Mouse (Mus musculus): ENCODE data around the gene Lix1l. TPM values are rescaled to one million over a fixed set of nuclear protein-coding genes. Genes with fewer than 3 reads are reported as not detected.

Lix1l gene
- polyA plus RNA-seq, 1 experiment from 2014 or later = 6.9 TPM

DNA sequence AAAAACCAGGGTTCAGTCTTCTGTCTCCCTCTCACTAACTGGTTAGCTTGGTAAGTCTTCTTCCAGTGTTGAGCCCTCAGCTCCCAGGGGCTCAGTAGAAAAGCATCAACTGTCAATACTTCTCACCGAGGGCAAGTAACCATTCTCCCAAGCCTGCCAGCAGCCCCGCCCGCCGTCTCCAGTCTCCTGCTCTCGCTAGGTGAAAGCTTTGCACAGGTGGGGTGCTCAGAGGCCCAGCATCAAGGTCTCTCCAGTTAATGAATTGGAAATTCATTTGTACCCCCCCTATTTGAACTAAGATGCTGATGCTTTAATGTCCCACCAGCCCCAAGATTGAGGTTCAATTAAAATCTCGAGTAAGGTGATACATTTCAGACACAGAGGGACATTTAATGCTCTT, 19.8 kb upstream of the Lix1l start:
- H3K4me3 ChIP-seq (ENCODE audit: low read length) = no peak overlapping the region
- ATAC-seq (ENCODE audit: low FRiP score, low TSS enrichment) = no peak
- 59% methylated on average over 6 of the region's 6 CpGs for WGBS

DNA sequence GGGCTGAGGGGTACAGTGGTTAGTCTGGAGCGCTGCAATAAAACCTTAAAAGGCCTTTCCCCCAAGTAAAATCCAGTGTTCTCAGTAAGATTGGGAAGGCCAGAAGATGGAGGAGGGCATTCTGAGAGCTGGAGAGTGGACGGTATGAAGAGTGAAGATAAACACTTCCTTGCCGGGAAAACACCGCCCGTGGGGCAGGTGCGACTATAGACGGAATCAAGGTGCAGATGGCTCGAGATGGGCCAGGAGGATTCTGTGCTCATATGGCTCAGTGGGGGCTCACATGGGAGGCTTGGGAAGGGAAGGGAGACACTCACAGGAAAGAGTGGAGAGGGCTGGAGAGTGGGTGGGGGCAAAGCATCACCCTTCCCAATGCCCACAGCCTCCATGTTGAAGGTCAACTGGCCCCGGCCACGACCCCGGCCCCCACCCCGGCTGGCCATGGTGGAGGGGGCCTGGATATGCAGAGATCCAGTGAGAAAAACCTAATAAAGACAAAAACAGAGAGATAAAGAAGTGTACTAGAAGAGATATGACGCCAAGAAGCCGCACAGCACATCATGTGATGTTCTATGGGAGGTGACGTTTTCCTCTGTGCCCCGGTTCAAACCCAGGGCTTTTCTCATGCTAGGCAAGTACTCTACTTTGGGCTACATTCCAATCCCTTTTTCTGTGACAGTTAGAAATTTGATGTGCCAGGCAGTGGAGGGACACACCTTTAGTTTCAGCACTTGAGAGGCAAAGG, 19.0 kb upstream of the Lix1l start:
- 90% methylated on average over 16 of the region's 16 CpGs for WGBS
- H3K4me3 ChIP-seq (ENCODE audit: low read length) = no peak overlapping the region
- H3K27me3 ChIP-seq (ENCODE audit: insufficient read depth, low read length) = no peaks in the 10 kb centered on the region; the same call in 1 of the 2 replicates
- peaks cover 4% of the 10 kb centered on the region; the same call in 1 of the 2 replicates for H3K9me3 ChIP-seq (ENCODE audit: low read length)
- peaks cover 23% of the 10 kb centered on the region for H3K4me1 ChIP-seq (ENCODE audit: insufficient read depth, low read length)
- H3K4me2 ChIP-seq (replicated peaks; ENCODE audit: low read depth, low read length) = no peak overlapping the region
- no peak for ATAC-seq (ENCODE audit: low FRiP score, low TSS enrichment)
- H3K27ac ChIP-seq (ENCODE audit: low read length) = no peak overlapping the region
- no peak overlapping the region for H3K9ac ChIP-seq (replicated peaks; ENCODE audit: low read length)
- H3K36me3 ChIP-seq (ENCODE audit: insufficient read depth, low read length) = 0 out of 2 replicates have a peak, but pooled peaks cover 2% of the 10 kb centered on the region

More for the DNA sequence above, 19.8 kb upstream of the Lix1l start:
- Histone ChIP-seq H3K4me2 (replicated peaks; ENCODE audit: low read depth, low read length) (no peak overlapping the region), H3K27ac (ENCODE audit: low read length) (no peak overlapping the region), H3K4me1 (ENCODE audit: insufficient read depth, low read length) (peaks cover 26% of the 10 kb centered on the region), H3K9ac (replicated peaks; ENCODE audit: low read length) (0 out of 2 replicates have a peak overlapping the region, but pooled peaks have one; percentile 14), H3K36me3 (ENCODE audit: insufficient read depth, low read length) (0 out of 2 replicates have a peak, but pooled peaks cover 2% of the 10 kb centered on the region), H3K27me3 (ENCODE audit: insufficient read depth, low read length) (no peaks in the 10 kb centered on the region; the same call in 1 of the 2 replicates), H3K9me3 (ENCODE audit: low read length) (peaks cover 4% of the 10 kb centered on the region; the same call in 1 of the 2 replicates)

DNA sequence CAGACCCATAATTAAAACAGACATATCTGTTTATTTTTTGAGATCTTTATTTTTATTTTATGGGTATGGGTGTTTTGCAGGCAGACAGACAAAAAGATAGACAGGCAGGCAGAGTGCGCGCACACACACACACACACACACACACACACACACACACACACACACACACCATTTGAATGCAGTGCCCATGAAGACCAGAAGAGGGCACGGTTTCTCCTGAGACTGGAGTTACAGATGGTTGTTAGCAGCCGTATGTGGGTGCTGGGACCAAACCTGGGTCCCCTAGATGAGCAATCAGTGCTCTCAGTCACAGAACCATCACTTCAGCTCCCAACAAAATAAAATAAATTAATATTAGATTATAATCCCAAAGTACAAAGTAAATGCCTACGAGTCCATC, 17.6 kb upstream of the Lix1l start:
- Histone ChIP-seq H3K27me3 (ENCODE audit: insufficient read depth, low read length) (no peaks in the 10 kb centered on the region; the same call in 1 of the 2 replicates), H3K9me3 (ENCODE audit: low read length) (peaks cover 4% of the 10 kb centered on the region; the same call in 1 of the 2 replicates), H3K27ac (ENCODE audit: low read length) (no peak overlapping the region), H3K4me1 (ENCODE audit: insufficient read depth, low read length) (0 out of 2 replicates have a peak, but pooled peaks cover 13% of the 10 kb centered on the region), H3K4me2 (replicated peaks; ENCODE audit: low read depth, low read length) (no peak overlapping the region), H3K9ac (replicated peaks; ENCODE audit: low read length) (no peak overlapping the region), H3K36me3 (ENCODE audit: insufficient read depth, low read length) (0 out of 2 replicates have a peak, but pooled peaks cover 2% of the 10 kb centered on the region), H3K4me3 (ENCODE audit: low read length) (no peak overlapping the region)
- 91% methylated on average over 5 of the region's 5 CpGs for whole genome bisulfite sequencing
- no peak for ATAC-seq (ENCODE audit: low FRiP score, low TSS enrichment)

DNA sequence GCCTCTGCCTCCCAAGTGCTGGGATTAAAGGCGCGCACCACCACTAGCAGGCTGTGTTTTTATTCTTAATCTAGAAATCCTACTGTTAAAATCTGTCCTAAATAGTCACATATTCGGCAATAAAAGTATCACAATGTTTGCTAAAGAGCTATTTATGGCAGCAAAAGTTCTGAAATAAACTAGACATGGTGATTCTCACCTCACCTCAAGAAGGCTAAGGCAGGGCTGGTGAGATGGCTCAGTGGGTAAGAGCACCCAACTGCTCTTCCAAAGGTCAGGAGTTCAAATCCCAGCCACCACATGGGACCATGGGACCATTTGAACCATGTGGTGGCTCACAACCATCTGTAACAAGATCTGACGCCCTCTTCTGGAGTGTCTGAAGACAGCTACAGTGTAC, 10.3 kb upstream of the Lix1l start:
- H3K9ac ChIP-seq (replicated peaks; ENCODE audit: low read length) = no peak overlapping the region
- no peak overlapping the region for H3K4me2 ChIP-seq (replicated peaks; ENCODE audit: low read depth, low read length)
- no peak for ATAC-seq (ENCODE audit: low FRiP score, low TSS enrichment)
- peaks cover 9% of the 10 kb centered on the region for H3K27me3 ChIP-seq (ENCODE audit: insufficient read depth, low read length)
- no peaks in the 10 kb centered on the region; the same call in 1 of the 2 replicates for H3K9me3 ChIP-seq (ENCODE audit: low read length)
- WGBS = 80% methylated on average over 4 of the region's 4 CpGs
- H3K27ac ChIP-seq (ENCODE audit: low read length) = no peak overlapping the region
- H3K4me1 ChIP-seq (ENCODE audit: insufficient read depth, low read length) = no peaks in the 10 kb centered on the region; the same call in 1 of the 2 replicates
- no peak overlapping the region for H3K4me3 ChIP-seq (ENCODE audit: low read length)
- no peaks in the 10 kb centered on the region for H3K36me3 ChIP-seq (ENCODE audit: insufficient read depth, low read length)

DNA sequence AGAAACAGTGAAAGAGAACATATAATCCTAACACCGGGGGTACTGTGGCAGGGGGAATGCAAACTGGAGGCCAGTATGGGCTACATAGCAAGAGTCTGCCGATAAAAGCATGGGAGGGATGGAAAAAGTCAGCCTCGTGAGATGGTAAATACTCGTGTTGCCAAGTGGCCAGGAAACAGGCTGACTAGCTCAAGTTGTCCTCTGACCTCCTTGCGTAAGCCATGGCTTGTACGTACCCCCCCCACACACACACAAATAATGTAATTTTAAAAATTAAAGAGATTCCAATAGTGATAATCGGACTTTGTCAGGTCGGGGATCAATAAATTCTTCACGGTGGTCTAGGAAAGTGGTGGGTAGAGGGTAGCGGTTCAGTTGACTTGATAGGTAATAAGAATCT, 7.6 kb upstream of the Lix1l start:
- WGBS = under 1% methylated on average over 10 of the region's 10 CpGs
- Histone ChIP-seq H3K9ac (replicated peaks; ENCODE audit: low read length) (peak overlapping the region; percentile 85), H3K27ac (ENCODE audit: low read length) (peak overlapping the region; percentile 83; the same call in 1 of the 2 replicates), H3K4me1 (ENCODE audit: insufficient read depth, low read length) (peaks cover 24% of the 10 kb centered on the region), H3K27me3 (ENCODE audit: insufficient read depth, low read length) (peaks cover 18% of the 10 kb centered on the region), H3K4me2 (replicated peaks; ENCODE audit: low read depth, low read length) (peak overlapping the region; percentile 96), H3K4me3 (ENCODE audit: low read length) (peak overlapping the region; percentile 77), H3K9me3 (ENCODE audit: low read length) (no peaks in the 10 kb centered on the region; the same call in 1 of the 2 replicates), H3K36me3 (ENCODE audit: insufficient read depth, low read length) (no peaks in the 10 kb centered on the region)
- ATAC-seq (ENCODE audit: low FRiP score, low TSS enrichment) = no peak

DNA sequence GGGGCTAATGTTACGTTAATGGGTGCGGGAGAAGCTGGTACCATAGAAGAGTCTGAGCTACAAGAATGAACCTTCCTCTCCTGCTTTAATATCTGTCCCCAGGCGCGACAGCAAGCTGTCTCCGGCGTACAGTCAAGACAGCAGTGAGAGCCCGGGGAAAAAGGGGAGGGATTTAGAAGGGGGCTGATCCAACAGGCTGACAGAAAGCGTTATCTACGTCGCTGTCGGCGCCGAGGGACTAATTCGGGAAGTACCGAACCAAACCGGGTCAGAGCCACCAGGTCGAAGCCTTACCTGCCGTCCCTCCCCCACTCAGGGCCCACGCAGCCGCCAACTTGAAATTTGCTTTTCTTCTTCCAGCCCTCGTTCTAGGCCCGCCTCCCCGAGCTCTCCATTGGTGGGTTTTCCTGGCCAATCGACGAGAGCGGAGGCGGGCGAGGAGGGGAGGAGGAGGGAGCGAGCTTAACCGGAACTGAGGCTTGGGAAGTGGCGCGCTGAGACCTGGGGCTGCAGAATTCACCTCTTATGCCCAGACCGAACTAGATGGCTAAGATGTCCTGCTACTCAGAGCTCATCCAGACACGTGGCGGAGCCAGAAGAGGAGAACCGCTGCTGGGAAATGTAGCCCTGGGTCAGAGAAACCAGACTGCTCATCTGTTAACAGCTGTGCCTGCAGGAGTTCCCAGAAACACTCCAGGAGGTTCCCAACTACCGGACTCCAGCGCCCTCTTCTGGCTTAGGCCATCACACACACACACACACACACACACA, 7.0 kb upstream of the Lix1l start, which contains the start of gene Polr3gl:
TSS of gene Polr3gl (minus strand) at position 392 of the 771 bp plus-strand sequence.
- H3K9ac ChIP-seq (replicated peaks; ENCODE audit: low read length) = peak within 1 kb of the TSS; percentile 85
- H3K36me3 ChIP-seq (ENCODE audit: insufficient read depth, low read length) = no peaks in the 10 kb centered on the region
- peaks cover 28% of the 10 kb centered on the region for H3K4me1 ChIP-seq (ENCODE audit: insufficient read depth, low read length)
- WGBS = under 1% methylated on average over 38 of the region's 38 CpGs
- peak within 1 kb of the TSS; percentile 83 for H3K27ac ChIP-seq (ENCODE audit: low read length)
- H3K4me2 ChIP-seq (replicated peaks; ENCODE audit: low read depth, low read length) = peak within 1 kb of the TSS; percentile 96
- peaks cover 22% of the 10 kb centered on the region for H3K27me3 ChIP-seq (ENCODE audit: insufficient read depth, low read length)
- ATAC-seq (ENCODE audit: low FRiP score, low TSS enrichment) = peak; percentile 89
- peak within 1 kb of the TSS; percentile 77 for H3K4me3 ChIP-seq (ENCODE audit: low read length)
- no peaks in the 10 kb centered on the region; the same call in 1 of the 2 replicates for H3K9me3 ChIP-seq (ENCODE audit: low read length)

DNA sequence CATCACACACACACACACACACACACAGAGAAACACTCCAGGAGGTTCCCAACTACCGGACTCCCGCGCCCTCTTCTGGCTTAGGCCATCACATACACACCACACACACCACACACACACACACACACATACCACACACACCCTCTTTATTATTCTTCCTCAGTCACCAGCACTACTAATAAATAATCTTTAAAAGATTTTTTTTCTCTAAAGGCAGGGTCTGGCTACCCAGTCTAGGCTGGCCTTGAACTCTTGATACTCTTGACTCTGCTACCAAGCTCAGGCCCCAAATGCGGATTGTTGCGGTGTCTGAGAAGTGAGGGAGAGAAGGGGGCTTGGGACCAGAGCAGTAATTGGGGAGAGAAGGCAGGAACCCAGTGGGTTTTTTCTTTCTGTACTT, 6.1 kb upstream of the Lix1l start:
- H3K4me3 ChIP-seq (ENCODE audit: low read length) = no peak overlapping the region
- H3K9me3 ChIP-seq (ENCODE audit: low read length) = no peaks in the 10 kb centered on the region
- H3K4me1 ChIP-seq (ENCODE audit: insufficient read depth, low read length) = peaks cover 29% of the 10 kb centered on the region
- no peak overlapping the region for H3K27ac ChIP-seq (ENCODE audit: low read length)
- H3K27me3 ChIP-seq (ENCODE audit: insufficient read depth, low read length) = peaks cover 25% of the 10 kb centered on the region
- no peaks in the 10 kb centered on the region for H3K36me3 ChIP-seq (ENCODE audit: insufficient read depth, low read length)
- ATAC-seq (ENCODE audit: low FRiP score, low TSS enrichment) = no peak
- no peak overlapping the region for H3K4me2 ChIP-seq (replicated peaks; ENCODE audit: low read depth, low read length)
- 72% methylated on average over 5 of the region's 5 CpGs for WGBS
- no peak overlapping the region for H3K9ac ChIP-seq (replicated peaks; ENCODE audit: low read length)

DNA sequence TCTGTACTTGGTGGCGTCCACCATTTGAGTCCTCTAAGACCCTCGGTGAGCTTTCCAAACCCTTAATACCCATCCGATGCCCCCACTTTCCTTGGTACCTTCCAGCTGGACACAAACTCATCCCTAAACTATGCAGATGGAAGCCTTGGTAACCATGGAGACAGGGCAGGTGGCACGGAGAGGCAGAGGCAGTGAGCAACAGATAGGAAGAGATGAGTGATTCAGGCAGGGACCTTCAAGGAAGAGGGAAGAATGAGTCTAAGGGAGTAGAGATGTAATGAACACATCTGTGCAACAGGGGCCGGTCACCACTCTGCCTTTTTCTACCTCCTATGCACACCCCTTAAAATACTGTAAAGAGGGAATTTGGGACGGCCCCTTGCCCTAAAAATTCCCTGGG, 5.3 kb upstream of the Lix1l start:
- WGBS = 29% methylated on average over 6 of the region's 6 CpGs
- H3K27me3 ChIP-seq (ENCODE audit: insufficient read depth, low read length) = peaks cover 25% of the 10 kb centered on the region
- no peak for ATAC-seq (ENCODE audit: low FRiP score, low TSS enrichment)
- no peaks in the 10 kb centered on the region for H3K36me3 ChIP-seq (ENCODE audit: insufficient read depth, low read length)
- peak overlapping the region; percentile 53; the same call in 1 of the 2 replicates for H3K4me3 ChIP-seq (ENCODE audit: low read length)
- H3K9me3 ChIP-seq (ENCODE audit: low read length) = no peaks in the 10 kb centered on the region
- H3K27ac ChIP-seq (ENCODE audit: low read length) = no peak overlapping the region
- H3K4me1 ChIP-seq (ENCODE audit: insufficient read depth, low read length) = peaks cover 33% of the 10 kb centered on the region
- peak overlapping the region; percentile 69; the same call in 1 of the 2 replicates for H3K4me2 ChIP-seq (replicated peaks; ENCODE audit: low read depth, low read length)
- H3K9ac ChIP-seq (replicated peaks; ENCODE audit: low read length) = peak overlapping the region; percentile 63; the same call in 1 of the 2 replicates

DNA sequence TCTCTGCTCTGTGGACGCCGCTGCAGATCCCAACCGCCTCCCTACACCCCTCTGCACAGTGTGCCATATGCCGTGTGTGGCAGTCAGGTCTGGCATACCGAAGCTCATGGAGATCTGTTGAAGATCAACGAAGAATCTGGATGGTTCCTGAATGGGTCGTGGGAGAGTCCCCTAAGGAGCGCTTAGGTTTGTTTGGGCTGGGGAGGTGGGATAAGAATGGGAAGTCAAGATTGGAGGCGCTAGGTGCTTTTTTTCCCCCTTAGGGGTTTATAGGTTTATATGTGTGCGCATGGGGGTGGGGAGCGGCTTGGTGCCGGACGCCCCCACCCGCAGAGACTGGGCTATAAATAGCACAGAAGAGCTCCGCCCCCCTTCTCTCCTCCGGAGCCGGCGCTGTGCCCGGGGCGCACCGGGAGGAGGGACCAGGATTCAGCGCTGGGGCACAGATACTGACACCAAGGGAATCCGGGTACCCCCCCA, 4.7 kb upstream of the Lix1l start, which contains the start of gene Ankrd34a:
TSS of gene Ankrd34a (plus strand) at position 409 of the 480 bp plus-strand sequence.
- Histone ChIP-seq H3K27me3 (ENCODE audit: insufficient read depth, low read length) (peaks cover 25% of the 10 kb centered on the region), H3K9me3 (ENCODE audit: low read length) (no peaks in the 10 kb centered on the region), H3K27ac (ENCODE audit: low read length) (peak within 1 kb of the TSS; percentile 64; the same call in 1 of the 2 replicates), H3K9ac (replicated peaks; ENCODE audit: low read length) (peak within 1 kb of the TSS; percentile 63), H3K36me3 (ENCODE audit: insufficient read depth, low read length) (no peaks in the 10 kb centered on the region), H3K4me1 (ENCODE audit: insufficient read depth, low read length) (peaks cover 33% of the 10 kb centered on the region), H3K4me3 (ENCODE audit: low read length) (peak within 1 kb of the TSS; percentile 53), H3K4me2 (replicated peaks; ENCODE audit: low read depth, low read length) (peak within 1 kb of the TSS; percentile 69)
- under 1% methylated on average over 23 of the region's 23 CpGs for WGBS
- no peak for ATAC-seq (ENCODE audit: low FRiP score, low TSS enrichment)

Measured in kidney, embryonic 16.5 days (tissue).